Mouse (Mus musculus): ENCODE data around the gene Lrrn4.

Gene Lrrn4

DNA sequence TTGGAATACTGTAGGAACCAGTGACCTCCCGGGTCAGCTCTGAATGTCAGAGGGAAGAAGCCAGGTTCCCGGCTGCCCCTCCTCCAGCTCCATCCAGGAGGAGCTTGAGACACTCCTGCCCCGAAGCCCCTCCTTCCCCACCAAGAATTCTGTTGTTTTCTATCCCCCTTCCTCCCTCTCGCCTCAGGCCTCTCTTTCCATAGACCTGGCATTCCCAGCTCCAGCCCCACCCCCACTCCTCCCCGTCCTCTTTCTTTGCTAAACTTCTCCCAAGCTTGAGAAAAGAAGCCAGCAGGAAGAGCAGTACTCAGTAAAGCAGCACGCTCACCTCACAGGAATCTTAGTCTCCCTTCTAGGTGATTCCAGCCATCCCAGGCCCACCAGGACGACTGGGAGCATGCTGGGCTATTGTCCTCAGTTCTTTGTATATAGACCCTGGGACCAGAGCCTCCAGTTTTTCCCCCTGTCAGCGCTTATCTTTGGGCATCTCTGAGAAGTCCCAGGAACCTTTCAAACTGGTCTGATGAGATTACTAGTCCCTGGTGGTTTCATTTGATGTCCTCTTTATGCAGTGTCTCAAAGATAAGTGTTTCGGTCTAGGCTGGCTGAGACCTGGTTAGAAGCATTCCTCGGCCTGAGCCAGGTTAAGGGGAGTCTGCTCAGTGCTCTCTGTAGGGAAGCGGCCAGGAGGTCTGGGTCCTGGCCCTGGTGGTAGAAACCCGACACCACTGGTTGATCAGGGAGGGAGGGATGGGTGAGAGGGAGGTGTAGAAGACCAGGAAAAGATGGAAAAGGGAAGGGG is at the start of gene Lrrn4:
Gene Lrrn4 (minus strand): TSS at position 48 of the 802 bp plus-strand sequence.
- in situ Hi-C loops (cut with MboI, MseI) = no loop called here

DNA sequence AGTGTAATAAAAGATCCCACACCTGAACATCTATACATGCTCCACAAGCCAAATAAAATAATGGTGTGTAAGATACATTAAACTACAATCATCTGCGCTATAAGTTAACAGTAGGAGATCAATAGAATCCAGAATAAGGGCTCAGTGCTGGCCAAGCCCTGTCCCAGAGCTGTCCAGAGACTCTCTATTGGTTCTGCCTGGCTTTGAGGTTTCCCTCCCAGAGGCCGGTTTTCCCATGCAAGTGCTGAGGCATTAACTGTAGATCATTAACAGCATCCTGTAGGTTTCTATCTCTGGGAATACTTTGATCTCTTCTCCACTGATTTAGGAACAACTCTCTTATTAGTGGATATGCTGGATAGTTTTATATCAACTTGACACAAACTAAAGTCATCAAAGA is 48.3 kb upstream of the Lrrn4 start:
- in situ Hi-C loops (cut with MboI, MseI) = no loop called here

DNA sequence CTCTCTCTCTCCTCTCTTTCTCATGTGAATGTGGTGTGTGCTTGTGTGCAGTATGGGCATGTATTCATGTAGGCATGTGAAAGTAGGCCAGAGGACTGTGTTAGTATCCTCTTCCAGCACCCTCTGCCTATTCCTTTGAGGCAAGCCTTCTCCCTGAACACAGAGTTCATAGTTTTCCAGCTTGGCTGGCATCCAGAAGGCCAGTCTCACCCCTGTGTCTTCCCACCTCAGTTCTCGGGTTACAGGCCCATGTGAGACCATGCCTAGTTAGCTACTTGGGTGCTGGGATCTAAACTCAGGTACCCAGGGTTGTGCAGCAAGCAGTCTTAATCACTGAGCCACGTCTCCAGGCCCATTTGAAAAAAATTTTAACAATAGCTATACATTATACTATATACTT is 47.2 kb upstream of the Lrrn4 start:
- in situ Hi-C loops (cut with MboI, MseI) = no loop called here

DNA sequence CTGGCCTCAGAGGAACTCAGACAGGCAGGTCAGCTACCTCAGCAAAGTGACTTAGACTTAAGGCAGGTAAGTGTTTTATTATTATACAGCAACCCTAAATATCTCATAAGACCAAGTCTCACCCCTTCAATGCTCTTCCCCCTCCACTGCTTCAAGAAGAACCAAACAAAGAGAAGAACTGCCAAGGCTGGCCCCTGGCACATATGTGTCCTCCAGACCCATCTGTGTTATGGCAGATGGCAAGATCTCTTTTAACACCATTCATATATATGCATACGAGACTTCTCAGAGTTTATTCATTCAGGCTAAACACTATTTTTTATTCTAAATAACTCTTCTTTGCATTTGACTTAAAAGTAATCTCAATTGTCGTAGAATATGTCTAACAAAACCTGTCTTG is 46.6 kb upstream of the Lrrn4 start:
- in situ Hi-C loops (cut with MboI, MseI) = no loop called here

DNA sequence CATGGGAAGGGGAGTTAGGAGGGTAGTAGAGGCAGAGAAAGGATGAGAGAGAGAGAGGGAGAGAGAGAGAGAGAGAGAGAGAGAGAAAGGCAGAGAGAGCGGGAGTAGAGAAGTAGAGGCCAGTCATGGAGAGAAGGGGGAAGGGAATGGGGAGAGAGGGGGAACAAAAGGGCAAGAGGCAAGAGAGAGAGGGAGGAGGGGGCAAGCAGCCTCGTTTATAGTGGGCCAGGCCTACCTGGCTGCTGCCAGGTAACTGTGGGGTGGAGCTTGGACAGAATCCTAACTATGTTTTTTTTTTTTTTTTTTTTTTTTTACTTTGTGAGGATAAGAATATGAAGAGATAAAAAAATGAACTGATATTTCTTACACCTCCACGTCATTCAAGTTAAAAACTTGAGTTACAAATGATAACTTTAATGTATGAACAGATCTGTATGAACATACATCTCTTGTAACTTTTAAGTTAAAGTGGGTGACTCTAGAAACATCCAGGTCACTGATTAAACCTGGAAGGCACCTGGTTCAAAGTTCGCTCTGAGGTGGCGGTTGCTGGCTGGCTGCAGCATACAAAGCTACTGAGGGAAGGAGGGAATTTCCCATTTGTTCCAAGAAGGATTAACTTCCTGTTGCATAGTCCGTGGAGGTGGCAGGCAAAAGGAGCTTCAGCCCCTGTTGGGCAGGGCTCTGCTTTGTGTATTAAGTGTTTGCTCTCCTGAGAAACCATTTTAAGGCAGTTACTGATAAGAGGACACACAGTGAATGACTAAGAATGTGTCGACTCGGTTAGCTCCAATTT is 42.8 kb upstream of the Lrrn4 start:
- in situ Hi-C loops (cut with MboI, MseI) = loop anchor here in 1 of 2 experiments (25.0 kb wide), 1 partner anchor 1664 kb away; no protein-coding TSS in a partner anchor

DNA sequence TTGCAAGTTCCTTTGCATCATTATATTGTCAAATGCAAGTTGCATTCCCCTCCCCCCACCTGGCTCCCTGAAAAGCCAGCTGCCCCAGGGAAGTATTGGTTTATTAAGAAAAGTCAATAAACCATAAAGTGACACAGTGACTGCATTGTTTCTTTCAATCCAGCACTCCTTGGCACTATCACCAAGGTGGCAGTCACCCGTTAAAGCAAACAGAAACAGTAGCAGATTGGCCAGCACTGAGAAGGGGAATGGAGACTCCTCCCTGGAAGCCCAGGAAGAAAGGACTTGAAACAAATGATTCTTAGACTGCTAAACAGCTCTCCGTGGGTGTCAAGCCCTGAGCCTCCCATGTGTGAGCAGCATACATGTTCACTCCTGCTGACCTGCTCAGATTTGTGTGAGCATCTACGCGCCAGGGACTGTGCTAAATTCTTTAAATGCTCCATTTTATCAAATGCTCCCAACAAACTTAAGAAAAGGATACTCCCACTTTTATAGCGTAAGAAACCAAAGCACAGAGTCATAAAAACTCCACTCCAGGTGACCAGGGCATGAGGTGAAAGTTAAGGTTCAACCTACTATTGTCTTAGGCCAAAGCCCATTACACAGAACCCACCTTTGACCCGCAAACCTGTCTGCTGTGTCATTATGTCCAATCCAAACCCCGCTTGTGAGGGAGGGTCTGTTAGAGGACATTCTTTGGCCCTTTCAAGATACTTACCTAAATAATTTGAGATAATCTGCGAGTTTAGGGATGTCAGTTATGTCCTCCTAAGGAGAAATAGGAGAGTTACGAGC is 41.6 kb upstream of the Lrrn4 start:
- in situ Hi-C loops (cut with MboI, MseI) = loop anchor here in 1 of 2 experiments (25.0 kb wide), 1 partner anchor 1665 kb away; no protein-coding TSS in a partner anchor

DNA sequence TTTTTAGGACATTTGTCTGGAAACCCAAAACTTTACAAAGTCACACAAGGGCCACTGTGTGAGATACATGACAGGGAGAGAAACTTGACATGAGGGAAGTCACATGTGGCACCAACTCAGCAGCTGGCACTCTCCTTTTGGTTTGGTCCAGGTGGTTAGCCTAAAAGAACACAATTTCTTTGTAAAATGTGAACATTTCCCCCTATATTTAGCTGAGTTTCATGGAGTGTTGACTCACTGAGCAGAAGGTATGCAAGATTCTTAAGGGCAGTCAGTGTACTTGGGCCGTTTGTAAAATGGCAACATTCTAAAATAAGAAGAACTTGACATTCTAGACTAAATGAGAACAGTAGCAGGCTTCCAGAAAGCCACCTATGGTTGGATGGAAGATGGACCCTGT is 34.1 kb upstream of the Lrrn4 start:
- in situ Hi-C loops (cut with MboI, MseI) = loop anchor here in 1 of 2 experiments (25.0 kb wide), 1 partner anchor 1673 kb away; no protein-coding TSS in a partner anchor

DNA sequence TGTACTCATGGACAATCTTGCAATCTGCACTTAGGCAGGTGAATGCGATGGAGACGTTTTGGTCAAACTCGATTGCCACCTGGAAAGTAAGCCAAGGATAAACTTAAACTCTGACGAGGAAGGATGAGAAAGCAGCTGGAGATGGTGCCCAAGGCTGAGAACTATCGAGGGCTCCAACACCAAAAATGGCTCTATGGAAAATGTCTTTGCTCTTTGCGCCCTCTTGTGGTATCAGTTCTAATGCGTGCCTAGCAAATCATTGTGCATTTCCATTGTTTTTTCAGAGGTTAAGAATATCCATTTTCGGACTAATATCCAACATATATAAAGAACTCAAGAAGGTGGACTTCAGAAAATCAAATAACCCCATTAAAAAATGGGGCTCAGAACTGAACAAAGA is 26.1 kb upstream of the Lrrn4 start:
- in situ Hi-C loops (cut with MboI, MseI) = loop anchor here (5.0 to 25.0 kb wide), 3 partner anchors 64 to 1681 kb away; no protein-coding TSS in a partner anchor

DNA sequence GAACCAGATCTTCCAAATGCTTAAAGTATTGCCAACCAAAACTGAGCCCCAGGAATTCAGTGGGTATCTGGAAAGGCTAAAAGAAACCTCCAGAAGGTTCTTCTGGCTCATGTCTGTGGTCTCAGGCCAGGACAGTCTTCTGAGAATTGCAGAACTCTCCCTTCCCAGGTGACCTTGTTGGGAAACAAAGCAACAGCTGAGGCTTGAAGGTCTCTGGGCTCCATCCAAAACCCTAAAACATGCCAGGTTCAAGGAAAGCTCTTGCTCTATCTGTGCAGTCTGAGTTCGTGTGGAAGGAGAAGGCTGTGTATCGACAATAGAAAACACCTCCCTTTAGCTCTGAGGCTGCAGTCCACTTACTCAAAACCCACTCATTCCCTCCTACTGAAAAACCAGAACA is 24.3 kb upstream of the Lrrn4 start:
- in situ Hi-C loops (cut with MboI, MseI) = loop anchor here (5.0 to 25.0 kb wide), 3 partner anchors 63 to 1682 kb away; no protein-coding TSS in a partner anchor

DNA sequence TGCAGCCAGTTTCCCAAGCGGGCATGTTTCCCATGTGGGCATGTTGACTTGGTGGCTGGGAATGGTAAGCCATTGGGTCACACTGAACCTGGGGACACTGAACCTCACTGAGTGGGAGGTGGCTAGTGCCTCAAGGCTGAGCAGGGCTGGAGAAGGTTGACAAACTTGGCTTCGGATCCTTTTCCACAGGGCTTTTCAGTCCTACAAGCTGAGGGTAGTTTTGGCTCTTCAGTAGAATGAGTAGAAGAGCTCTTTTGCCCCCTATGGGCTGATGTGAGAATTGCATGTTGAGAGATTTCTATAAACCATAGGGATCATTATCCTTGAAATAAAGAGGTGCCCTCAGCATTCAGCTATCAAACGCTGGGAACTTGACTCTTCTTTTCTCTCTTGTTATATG is 22.8 kb upstream of the Lrrn4 start:
- in situ Hi-C loops (cut with MboI, MseI) = loop anchor here in 1 of 2 experiments (10.0 to 25.0 kb wide), 2 partner anchors 409 to 1684 kb away; no protein-coding TSS in a partner anchor

DNA sequence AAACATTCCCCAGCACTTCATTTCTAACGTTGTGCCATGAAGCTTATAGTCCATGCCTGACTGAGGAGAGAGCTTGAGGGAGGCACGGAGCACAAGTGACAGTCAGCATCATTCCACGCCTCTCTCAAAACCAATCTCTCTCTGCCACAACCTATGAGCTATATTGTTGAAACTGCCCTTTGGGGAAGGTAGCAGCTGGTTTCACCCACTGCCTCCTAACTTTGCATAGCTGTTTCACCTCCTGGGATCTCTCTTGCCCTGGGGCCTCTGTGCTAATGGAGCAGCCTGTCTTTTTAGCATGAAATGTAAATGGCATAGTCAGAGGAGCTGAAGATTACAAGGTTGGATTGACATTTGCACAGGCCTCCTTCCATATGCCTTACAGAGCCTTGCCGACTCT is 21.4 kb upstream of the Lrrn4 start:
- in situ Hi-C loops (cut with MboI, MseI) = loop anchor here in 1 of 2 experiments (10.0 to 25.0 kb wide), 2 partner anchors 407 to 1685 kb away; no protein-coding TSS in a partner anchor

DNA sequence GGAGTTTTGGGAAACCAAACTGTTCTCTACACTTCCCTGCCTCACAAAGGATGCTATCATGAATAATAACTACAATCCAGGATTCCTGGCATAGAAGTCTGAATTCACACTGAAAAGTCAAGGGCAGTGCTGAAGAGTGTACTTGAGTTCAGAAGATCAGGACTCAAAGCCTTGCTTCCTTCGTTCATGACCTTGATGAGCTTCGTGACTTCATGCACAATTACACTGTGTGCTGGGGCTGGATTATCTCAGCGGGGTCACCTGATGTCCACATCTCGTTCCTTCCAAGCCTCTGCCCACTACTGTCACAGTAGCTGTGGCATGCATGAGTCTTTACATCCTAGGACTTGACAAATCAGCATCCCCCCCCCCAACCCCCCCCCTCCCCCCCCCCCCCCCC is 20.9 kb upstream of the Lrrn4 start:
- in situ Hi-C loops (cut with MboI, MseI) = loop anchor here in 1 of 2 experiments (10.0 to 25.0 kb wide), 2 partner anchors 407 to 1686 kb away; no protein-coding TSS in a partner anchor

DNA sequence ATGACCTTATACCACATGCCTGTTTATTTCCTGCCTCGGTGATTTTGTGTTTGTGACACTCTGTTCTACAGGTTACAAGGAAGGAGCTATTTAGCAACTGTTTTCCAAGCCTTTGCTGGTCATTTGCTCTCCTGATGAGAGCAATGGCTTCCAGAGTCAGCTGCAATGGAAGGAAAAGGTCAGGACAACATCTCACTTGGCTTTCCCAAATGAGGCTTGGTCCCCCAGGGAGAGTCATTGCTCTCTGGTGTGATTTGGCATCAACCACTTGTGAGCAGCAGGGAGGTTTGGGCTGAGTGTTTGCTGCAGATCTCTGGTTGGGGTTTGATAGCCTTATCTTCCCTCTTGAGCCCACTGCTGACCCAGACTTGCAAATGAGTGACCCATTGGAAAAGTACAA is 19.9 kb upstream of the Lrrn4 start:
- in situ Hi-C loops (cut with MboI, MseI) = loop anchor here in 1 of 2 experiments (10.0 to 25.0 kb wide), 2 partner anchors 406 to 1687 kb away; no protein-coding TSS in a partner anchor

DNA sequence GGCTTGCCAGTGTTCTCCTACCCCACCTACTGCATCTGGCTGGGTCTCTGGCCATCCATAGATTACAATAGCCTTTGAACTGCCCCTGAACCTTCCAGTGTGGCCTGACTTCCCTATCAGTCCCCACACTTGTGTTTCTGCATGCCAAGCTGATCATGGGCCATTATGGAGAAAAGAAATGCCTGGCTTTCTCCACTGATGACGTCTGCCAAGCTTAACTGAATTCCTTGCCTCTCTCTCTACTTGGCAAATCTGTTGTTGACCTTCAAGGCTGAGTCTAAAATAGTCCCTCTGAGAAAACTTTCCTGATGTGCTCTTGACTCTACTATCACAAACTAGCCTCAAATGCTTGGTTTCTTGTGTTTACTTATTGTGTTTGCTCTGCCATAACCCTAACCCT is 17.5 kb upstream of the Lrrn4 start:
- in situ Hi-C loops (cut with MboI, MseI) = no loop called here

DNA sequence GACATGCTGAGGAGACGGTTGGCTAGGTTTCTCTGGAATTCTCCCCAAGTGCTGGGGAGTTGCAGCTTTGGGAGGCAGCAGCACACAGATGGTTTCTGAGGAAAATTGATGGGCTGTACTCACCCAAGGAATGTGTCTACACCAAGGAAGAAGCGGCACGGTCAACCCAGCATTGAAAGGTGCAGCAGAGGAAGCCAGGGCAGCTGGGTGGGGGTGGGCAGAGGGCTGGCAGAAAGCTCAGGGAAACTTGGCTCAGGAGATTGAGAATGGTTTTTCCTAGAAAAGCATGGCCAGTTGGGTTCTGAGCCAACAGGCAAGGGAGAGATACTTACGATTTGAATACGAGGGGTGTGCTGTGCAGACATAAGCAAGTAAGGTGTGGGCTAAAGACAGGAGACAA is 13.1 kb upstream of the Lrrn4 start:
- in situ Hi-C loops (cut with MboI, MseI) = no loop called here

DNA sequence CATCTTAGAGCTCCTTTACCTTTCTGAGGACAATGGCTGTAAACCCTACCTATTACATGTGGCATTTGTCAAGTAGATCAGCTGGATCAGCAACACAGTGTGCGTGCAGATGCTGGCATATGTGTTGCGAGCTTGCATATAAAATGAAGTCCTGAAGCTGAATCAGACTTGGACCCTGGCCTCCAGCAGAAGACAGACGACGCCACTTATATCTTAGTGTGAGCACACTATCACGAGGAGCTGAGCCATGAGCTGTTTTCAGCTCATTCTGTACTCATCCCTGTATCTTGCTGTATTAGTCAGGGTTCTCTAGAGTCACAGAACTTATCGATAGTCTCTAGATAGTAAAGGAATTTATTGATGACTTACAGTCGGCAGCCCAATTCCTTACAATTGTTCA is 4.6 kb upstream of the Lrrn4 start:
- in situ Hi-C loops (cut with MboI, MseI) = no loop called here

DNA sequence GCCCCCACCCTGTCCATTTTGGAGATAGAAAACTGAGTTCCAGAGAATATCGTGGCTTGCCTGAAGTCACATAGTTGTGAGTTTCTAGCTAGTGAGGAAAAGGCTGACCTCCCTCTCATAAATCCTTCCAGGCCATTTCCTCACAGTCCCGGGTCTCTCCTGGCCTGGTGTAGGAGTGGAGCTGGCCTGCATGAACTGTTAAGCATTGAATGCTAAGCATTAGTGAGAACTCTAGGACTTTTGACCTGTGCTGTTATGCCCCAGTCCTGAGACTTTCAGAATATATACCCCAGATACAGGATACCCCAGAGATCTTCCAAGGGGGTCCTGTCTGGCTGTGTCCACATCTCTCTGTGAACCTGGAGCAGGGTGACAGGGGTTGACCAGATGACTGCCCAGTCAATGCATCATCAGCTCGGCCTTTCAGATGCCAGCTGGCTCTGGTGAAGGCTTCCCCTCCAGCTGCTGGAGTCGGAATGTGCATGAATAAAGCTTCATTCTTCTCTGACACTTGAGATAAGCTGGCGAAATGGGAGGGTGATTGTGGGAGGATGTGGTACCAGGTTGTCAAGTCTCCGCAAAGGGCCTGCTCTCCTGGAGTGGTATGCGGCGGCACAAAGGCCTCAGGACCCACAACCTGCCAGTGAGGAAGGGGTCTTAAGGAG is 3.7 kb upstream of the Lrrn4 start:
- in situ Hi-C loops (cut with MboI, MseI) = no loop called here

DNA sequence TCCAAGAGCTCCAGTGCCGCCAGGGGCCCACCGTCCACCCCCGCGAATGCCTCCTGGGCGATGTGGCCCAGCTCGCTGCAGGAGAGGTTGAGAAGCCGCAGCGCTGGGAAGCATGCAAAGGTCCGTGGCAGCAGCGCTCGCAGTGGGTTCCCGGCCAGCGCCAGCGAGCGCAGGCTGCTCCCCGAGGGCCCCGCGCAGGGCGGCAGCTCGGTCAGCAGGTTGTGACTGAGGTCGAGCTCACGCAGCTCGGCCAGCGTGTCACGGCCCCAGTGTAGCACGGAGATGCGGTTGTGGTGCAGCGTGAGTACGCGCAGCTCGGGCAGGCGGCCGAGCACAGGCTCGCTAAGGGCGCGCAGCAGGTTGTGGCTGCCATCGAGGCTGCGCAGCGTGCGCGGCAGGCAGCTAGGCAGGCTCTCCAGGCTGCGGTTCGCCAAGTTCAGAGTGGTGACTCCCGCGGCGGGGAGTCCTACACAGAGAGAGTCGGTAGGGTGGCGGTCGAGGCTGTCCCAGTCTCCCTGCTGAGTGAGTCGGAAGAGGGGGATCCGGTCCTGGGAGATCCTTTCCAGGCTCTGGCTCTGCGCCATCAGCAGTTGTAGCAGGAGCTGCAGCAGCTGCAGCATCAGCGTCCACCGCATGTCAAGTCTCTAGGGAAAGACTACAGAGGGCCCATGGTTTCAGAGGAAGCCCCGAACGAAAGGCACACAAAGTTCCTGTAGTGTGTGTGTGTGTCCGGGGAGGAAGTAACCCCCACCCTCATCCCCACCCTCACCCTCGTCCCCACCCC is 1.2 kb downstream of the Lrrn4 start:
- in situ Hi-C loops (cut with MboI, MseI) = no loop called here

DNA sequence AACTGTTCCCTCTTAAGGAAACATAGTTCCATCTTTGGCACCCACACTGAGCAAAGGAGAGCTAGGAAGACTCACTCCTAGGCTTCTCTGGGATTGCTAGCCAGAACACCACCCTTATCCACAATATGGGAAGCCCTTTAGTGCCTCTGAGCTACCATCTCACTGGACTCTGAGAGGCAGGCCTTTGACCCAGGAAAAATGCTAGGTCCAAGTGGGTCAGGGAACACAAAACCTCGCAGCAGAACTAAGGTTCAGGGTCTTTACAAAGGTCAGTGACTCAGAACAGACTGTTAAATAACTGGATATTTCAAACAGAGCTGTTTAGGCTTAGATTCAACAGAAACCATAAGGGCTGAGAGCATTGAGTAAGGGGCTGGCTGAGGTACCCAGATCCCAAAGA is 3.7 kb downstream of the Lrrn4 start:
- in situ Hi-C loops (cut with MboI, MseI) = no loop called here
